Mouse (Mus musculus): ENCODE measurements around the gene Ifitm6. TPM values are rescaled to one million over a fixed set of nuclear protein-coding genes. Genes with fewer than 3 reads are reported as not detected.
A peak's percentile ranks its signal among the peaks of the same experiment; 100 is the strongest.
"Not testable (repeated sequence)": the region's sequence is repeated elsewhere in the genome, so short reads cannot be mapped to it uniquely, and the experiment has no call there.

The Ifitm6 gene
- polyA plus RNA-seq, 1 experiment = 31.9 TPM

DNA sequence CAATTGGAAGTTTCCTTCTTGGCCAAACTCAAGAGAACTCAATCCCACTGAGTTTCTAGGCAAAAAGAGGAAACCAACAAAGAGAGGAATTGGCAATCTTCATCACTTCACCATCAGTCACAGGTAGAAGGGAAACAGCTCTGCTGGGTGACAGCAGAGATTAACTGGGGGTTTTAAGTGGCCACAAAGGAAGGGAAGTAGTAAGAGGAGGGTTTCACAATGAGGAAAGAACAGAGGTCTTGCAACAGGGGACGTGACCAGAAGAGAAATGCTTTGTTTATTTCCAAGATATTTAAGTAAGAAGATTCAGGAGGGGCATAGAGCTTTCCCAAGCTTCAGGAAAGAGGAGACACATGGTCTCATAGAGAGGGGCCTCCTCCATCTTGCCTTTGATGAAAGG lies 19.9 kb downstream of the Ifitm6 start:
- H3K4me3 ChIP-seq (ENCODE audit: insufficient read depth, low read length) = no peak overlapping the region
- TF ChIP-seq POLR2A (IDR thresholded peaks at IDR 0.05; ENCODE audit: borderline replicate concordance, low read depth, low read length) (no peak), CTCF (IDR thresholded peaks at IDR 0.05; ENCODE audit: low read depth, low read length) (no peak)
- peak overlapping the region; percentile 68 for H3K27ac ChIP-seq (ENCODE audit: insufficient read depth, low read depth, low read length)
- peaks cover 25% of the 10 kb centered on the region for H3K4me1 ChIP-seq (ENCODE audit: control insufficient read depth, insufficient read depth, low read length)

DNA sequence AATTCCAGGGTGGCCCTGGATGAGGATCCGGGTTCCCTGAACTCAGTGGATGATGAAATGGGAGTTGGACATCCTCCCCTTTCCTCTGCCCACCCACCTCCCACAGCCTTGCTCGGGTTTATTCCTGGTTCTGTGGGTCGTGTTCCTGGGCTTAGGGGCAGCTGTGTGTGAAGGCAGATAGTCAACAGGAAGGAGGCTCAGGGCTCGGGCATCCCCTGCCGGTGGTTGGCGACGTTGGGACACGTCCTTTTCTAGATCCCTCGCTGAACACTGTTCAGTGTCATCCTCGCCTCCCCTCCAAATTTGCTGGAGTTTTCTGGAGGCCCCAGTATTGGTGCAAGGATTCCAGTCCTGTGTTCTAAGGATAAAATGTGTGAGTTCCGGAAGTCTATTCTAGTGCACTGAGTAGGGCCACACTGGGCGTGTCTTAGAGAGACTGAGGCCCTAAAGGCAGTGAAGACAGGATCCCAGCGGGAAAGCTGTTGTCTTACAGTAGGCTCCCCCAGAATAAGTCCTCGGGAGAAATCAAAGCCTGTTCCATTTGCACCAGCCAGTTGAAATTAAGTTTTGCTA lies 26.5 kb downstream of the Ifitm6 start:
- H3K27ac ChIP-seq (ENCODE audit: insufficient read depth, low read depth, low read length) = peak overlapping the region; percentile 51
- TF ChIP-seq CTCF (IDR thresholded peaks at IDR 0.05; ENCODE audit: low read depth, low read length) (no peak), POLR2A (IDR thresholded peaks at IDR 0.05; ENCODE audit: borderline replicate concordance, low read depth, low read length) (no peak)
- no peak overlapping the region for H3K4me3 ChIP-seq (ENCODE audit: insufficient read depth, low read length)
- H3K4me1 ChIP-seq (ENCODE audit: control insufficient read depth, insufficient read depth, low read length) = peaks cover 20% of the 10 kb centered on the region

DNA sequence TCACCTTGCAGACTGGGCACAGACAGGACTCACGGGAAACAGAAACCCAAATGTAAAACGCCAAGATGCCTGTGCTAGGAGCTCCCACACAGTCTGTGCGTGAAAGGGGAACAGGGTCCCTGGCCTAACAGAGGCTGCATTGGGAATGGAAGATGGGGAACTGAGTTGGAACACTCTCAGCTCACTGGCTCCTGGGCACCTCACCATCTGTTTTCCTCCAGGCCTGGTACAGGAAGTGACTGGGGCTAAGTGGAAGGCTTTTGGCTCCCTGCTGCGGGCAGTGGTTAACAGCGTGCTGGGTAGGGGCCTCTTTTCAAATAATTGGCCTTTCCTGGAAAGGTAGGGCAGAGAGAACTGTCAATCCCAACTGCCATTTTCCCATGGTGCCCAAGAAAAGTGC lies 27.1 kb downstream of the Ifitm6 start:
- Histone ChIP-seq H3K4me1 (ENCODE audit: control insufficient read depth, insufficient read depth, low read length) (peaks cover 20% of the 10 kb centered on the region), H3K4me3 (ENCODE audit: insufficient read depth, low read length) (no peak overlapping the region), H3K27ac (ENCODE audit: insufficient read depth, low read depth, low read length) (peak overlapping the region; percentile 51)
- TF ChIP-seq CTCF (IDR thresholded peaks at IDR 0.05; ENCODE audit: low read depth, low read length) (no peak), POLR2A (IDR thresholded peaks at IDR 0.05; ENCODE audit: borderline replicate concordance, low read depth, low read length) (no peak)

DNA sequence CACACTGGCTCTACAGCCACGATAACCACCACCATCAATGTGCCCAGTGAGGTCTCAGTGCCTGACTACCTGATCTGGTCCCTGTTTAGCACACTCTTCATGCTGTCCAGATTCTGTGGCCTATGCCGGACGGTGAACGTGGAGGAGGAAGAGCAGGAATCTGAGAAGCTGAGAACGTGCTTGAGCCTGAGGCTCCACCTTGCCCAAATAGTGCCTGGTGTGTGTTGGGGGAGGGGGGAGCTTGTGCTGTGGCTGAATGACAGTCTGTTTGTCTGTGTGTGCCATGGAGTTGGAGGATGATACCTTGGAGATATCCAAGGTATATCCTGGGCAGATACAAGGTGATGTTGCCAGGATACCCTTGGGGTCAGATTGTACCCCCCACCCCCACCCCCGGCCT lies 27.5 kb downstream of the Ifitm6 start:
- Histone ChIP-seq H3K27ac (ENCODE audit: insufficient read depth, low read depth, low read length) (peak overlapping the region; percentile 22; the same call in 1 of the 2 replicates), H3K4me1 (ENCODE audit: control insufficient read depth, insufficient read depth, low read length) (peaks cover 20% of the 10 kb centered on the region), H3K4me3 (ENCODE audit: insufficient read depth, low read length) (no peak overlapping the region)
- no peak for TF ChIP-seq POLR2A (IDR thresholded peaks at IDR 0.05; ENCODE audit: borderline replicate concordance, low read depth, low read length)

DNA sequence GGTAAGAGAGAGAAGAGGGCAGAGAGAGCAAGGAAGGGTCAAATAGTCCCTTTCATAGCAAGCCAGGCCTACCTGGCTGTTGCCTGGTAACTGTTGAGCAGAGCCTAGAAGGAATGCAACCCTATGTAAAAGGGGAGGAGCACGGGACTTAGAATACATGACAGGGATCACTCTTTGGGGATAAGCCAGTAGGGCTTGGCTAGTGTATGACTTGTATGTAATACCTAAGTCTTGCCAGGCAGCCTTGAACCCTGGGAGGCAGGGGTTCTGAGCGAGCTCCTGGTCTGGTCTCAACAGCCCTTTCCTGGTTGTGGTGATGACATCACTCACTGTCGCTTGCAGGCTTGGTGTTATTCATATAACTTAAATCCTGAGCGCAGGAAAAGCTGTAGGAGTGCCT lies 28.7 kb downstream of the Ifitm6 start:
- TF ChIP-seq CTCF (IDR thresholded peaks at IDR 0.05; ENCODE audit: low read depth, low read length) (no peak), POLR2A (IDR thresholded peaks at IDR 0.05; ENCODE audit: borderline replicate concordance, low read depth, low read length) (no peak)
- Histone ChIP-seq H3K27ac (ENCODE audit: insufficient read depth, low read depth, low read length) (no peak overlapping the region), H3K4me3 (ENCODE audit: insufficient read depth, low read length) (no peak overlapping the region), H3K4me1 (ENCODE audit: control insufficient read depth, insufficient read depth, low read length) (peaks cover 20% of the 10 kb centered on the region)

DNA sequence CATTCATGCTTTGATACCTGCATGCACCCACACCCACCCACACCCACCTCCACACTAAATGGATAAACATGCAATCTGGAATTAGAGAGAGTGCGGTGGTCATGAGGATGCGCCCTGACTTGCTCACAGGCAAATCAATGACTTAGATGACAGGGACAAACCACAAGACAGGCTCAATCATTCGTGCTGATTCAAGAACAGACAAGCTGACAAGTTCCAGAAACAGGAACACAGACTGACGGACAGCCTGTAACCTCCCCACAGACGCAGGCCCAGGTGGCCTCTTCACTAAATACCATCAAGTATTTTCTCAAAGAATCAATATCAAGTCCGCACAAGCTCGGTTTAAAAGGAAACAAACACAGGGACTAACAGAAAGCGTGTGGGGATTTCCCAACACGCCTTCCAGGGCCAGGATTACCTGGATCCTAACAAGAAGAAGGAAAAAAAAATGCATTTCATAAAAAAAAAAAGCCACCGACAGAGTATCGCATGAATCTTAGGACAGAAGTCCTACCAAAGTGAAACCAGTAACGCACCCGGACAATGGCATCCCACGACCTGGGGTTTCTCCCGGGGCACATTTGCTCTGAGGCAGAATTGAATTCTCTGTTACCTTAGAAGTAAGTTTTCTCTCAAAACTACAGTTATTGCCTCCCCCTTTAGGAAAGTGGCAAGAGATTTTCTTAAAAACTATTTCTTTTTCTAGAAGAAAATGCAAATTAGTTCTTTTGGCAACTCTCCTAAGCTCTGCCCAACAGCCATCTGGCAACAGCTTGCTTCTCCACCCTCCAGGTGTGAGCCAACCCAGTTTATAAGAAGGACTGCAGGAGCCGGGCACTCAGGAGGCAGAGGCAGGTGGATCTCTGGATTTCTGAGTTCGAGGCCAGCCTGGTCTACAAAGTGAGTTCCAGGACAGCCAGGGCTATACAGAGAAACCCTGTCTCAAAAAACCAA lies 30.3 kb downstream of the Ifitm6 start:
- Histone ChIP-seq H3K4me3 (ENCODE audit: insufficient read depth, low read length) (no peak overlapping the region), H3K27ac (ENCODE audit: insufficient read depth, low read depth, low read length) (no peak overlapping the region), H3K4me1 (ENCODE audit: control insufficient read depth, insufficient read depth, low read length) (peaks cover 21% of the 10 kb centered on the region)
- no peak for TF ChIP-seq POLR2A (IDR thresholded peaks at IDR 0.05; ENCODE audit: borderline replicate concordance, low read depth, low read length)
- TF ChIP-seq CTCF (IDR thresholded peaks at IDR 0.05; ENCODE audit: low read depth, low read length) = no peak

DNA sequence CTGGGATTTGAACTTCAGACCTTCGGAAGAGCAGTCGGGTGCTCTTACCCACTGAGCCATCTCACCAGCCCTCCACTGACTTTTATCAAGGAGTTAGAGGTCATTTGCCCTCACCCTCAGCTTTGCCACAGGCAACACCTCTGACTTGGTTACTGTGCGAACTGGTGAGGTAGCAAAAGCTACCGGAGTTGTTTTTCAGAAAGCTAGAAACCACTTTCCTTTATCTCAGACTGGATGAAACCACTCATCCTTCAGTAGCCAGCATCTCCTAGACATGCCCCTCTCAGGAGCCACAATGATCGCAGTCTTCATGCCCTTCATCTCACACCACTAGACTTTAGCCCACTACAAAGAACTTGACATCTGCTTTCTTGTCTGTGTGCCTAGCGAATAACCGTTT lies 34.8 kb downstream of the Ifitm6 start:
- no peak overlapping the region for H3K4me3 ChIP-seq (ENCODE audit: insufficient read depth, low read length)
- H3K27ac ChIP-seq (ENCODE audit: insufficient read depth, low read depth, low read length) = no peak overlapping the region
- peaks cover 16% of the 10 kb centered on the region for H3K4me1 ChIP-seq (ENCODE audit: control insufficient read depth, insufficient read depth, low read length)
- TF ChIP-seq POLR2A (IDR thresholded peaks at IDR 0.05; ENCODE audit: borderline replicate concordance, low read depth, low read length) (no peak), CTCF (IDR thresholded peaks at IDR 0.05; ENCODE audit: low read depth, low read length) (no peak)

DNA sequence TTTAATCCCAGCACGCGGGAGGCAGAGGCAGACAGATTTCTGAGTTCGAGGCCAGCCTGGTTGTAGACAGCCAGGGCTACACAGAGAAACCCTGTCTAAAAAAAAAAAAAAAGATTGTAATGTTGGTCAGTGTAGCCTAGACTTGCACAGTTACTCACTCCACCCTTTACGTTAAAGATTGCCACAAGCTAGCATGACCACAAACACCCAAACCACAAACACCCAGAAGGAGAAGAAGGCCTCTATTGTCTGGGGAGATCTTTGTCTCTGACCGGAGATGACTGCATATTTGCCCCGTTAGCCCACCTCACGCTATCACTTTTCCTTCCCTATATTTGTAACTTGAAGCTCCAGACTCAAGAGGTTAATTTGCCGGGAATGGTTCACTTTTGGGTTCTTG lies 36.0 kb downstream of the Ifitm6 start:
- TF ChIP-seq CTCF (IDR thresholded peaks at IDR 0.05; ENCODE audit: low read depth, low read length) (no peak), POLR2A (IDR thresholded peaks at IDR 0.05; ENCODE audit: borderline replicate concordance, low read depth, low read length) (no peak)
- Histone ChIP-seq H3K4me3 (ENCODE audit: insufficient read depth, low read length) (no peak overlapping the region), H3K27ac (ENCODE audit: insufficient read depth, low read depth, low read length) (no peak overlapping the region), H3K4me1 (ENCODE audit: control insufficient read depth, insufficient read depth, low read length) (peaks cover 21% of the 10 kb centered on the region)

DNA sequence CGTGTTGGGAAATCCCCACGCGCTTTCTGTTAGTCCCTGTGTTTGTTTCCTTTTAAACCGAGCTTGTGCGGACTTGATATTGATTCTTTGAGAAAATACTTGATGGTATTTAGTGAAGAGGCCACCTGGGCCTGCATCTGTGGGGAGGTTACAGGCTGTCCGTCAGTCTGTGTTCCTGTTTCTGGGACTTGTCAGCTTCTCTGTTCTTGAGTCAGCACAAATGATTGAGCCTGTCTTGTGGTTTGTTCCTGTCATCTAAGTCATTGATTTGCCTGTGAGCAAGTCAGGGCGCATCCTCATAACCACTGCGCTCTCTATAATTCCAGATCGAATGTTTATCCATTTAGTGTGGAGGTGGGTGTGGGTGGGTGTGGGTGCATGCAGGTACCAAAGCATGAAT lies 41.0 kb downstream of the Ifitm6 start:
- not testable (repeated sequence) for H3K27ac ChIP-seq (ENCODE audit: insufficient read depth, low read depth, low read length); H3K4me3 ChIP-seq (ENCODE audit: insufficient read depth, low read length)
- peaks cover 23% of the 10 kb centered on the region for H3K4me1 ChIP-seq (ENCODE audit: control insufficient read depth, insufficient read depth, low read length)

DNA sequence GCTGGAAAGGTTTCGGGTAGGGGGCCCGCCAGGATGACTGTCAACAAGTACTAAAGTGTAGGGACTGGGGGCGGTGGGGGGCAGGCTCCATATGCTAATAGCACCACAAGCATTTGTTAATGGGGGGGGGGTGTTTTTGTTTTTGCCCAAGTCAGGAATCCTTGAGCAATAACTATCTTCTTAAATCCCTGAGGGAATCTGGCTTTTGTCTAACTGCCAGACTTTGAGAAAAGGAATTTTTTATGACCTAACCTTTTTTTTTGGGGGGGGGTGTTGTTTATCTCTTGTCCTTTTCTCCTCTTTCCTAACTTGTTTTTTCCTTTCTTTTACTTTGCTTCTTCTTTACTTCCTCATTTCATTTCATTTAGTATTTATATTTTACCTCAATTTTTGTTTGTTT lies 42.3 kb downstream of the Ifitm6 start:
- H3K4me3 ChIP-seq (ENCODE audit: insufficient read depth, low read length) = no peak overlapping the region
- H3K4me1 ChIP-seq (ENCODE audit: control insufficient read depth, insufficient read depth, low read length) = peaks cover 28% of the 10 kb centered on the region
- TF ChIP-seq POLR2A (IDR thresholded peaks at IDR 0.05; ENCODE audit: borderline replicate concordance, low read depth, low read length) (no peak), CTCF (IDR thresholded peaks at IDR 0.05; ENCODE audit: low read depth, low read length) (no peak)
- H3K27ac ChIP-seq (ENCODE audit: insufficient read depth, low read depth, low read length) = no peak overlapping the region

All from bone marrow macrophage, adult 2 months (primary cell).